Comparison of ENCODE assay signal across 10 mouse cellular contexts in the genomic region with DNA sequence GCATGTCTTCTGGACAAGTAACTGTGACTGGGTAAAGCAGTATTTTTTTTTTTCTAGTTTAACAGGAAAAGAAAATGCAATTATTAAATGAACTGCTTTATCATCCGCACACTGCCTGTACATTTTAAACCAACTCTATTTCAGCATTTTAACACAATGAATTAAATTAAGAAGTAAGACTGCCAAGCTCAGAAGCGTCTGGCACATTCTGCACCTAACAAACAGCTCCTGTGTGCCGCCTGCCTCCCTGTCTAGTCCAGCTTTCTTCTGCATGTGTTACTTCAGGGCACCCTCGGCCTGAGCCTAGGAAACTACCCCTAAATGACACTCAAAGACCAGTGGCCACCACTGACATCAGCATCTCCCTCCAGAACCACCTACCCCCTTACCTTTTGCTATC. TPM values are rescaled to one million over a fixed set of nuclear protein-coding genes. Genes with fewer than 3 reads are reported as not detected.
DNase-seq lines count a peak whose midpoint lies in the region; ATAC-seq and TF ChIP-seq lines count a peak whose summit lies in the region.
"Had no signal": no experiment of that assay in that cellular context is flagged by ENCODE, and none has a peak within 500 bp of the region (broad histone marks: within the 10 kb centered on the region; RNA-seq: fewer than 3 reads in every experiment).

No protein-coding gene starts in this region.

- no peaks in the 10 kb centered on the region for H3K27me3 ChIP-seq in embryonic facial prominence, embryonic 12.5 days
- no peaks in the 10 kb centered on the region for H3K27me3 ChIP-seq in embryonic facial prominence, embryonic 10.5 days (replicated peaks; ENCODE audit: low read depth, poor library complexity, severe bottlenecking)
- H3K27me3 ChIP-seq in forebrain, postnatal 0 days (ENCODE audit: insufficient read depth, low read length): no peaks in the 10 kb centered on the region
- H3K27me3 ChIP-seq in midbrain, embryonic 15.5 days (replicated peaks): no peaks in the 10 kb centered on the region

- H3K36me3 ChIP-seq in embryonic facial prominence, embryonic 12.5 days: peaks cover 15% of the 10 kb centered on the region
- peaks cover 62% of the 10 kb centered on the region for H3K36me3 ChIP-seq in embryonic facial prominence, embryonic 10.5 days (replicated peaks)
- peaks cover 3% of the 10 kb centered on the region; the same call in 1 of the 2 replicates for H3K36me3 ChIP-seq in forebrain, postnatal 0 days (ENCODE audit: insufficient read depth)
- no peaks in the 10 kb centered on the region for H3K36me3 ChIP-seq in midbrain, embryonic 15.5 days (replicated peaks)

- peaks cover 58% of the 10 kb centered on the region for H3K4me1 ChIP-seq in embryonic facial prominence, embryonic 12.5 days
- H3K4me1 ChIP-seq in embryonic facial prominence, embryonic 10.5 days: peaks cover 83% of the 10 kb centered on the region
- peaks cover 48% of the 10 kb centered on the region for H3K4me1 ChIP-seq in forebrain, postnatal 0 days (ENCODE audit: insufficient read depth)
- H3K4me1 ChIP-seq in midbrain, embryonic 15.5 days: peaks cover 66% of the 10 kb centered on the region

- peak overlapping the region; percentile 92 for H3K4me2 ChIP-seq in embryonic facial prominence, embryonic 12.5 days (replicated peaks)
- peak overlapping the region; percentile 86 for H3K4me2 ChIP-seq in forebrain, postnatal 0 days (ENCODE audit: low read depth)
- H3K4me2 ChIP-seq in midbrain, embryonic 15.5 days: peak overlapping the region; percentile 87

- WGBS in embryonic facial prominence, embryonic 12.5 days: 76% methylated on average over 4 of the region's 4 CpGs
- 86% methylated on average over 4 of the region's 4 CpGs for WGBS in embryonic facial prominence, embryonic 10.5 days
- 23% methylated on average over 4 of the region's 4 CpGs for WGBS in forebrain, postnatal 0 days
- WGBS in midbrain, embryonic 15.5 days: 53% methylated on average over 4 of the region's 4 CpGs

- TF ChIP-seq CTCF in forebrain, postnatal 0 days (IDR thresholded peaks at IDR 0.05; ENCODE audit: low read depth): no peak

- no peak overlapping the region for H3K4me3 ChIP-seq in embryonic facial prominence, embryonic 12.5 days
- H3K4me3 ChIP-seq in embryonic facial prominence, embryonic 10.5 days: no peak overlapping the region
- H3K4me3 ChIP-seq in forebrain, postnatal 0 days (ENCODE audit: low read depth, low read length): peak overlapping the region; percentile 40; the same call in 1 of the 2 replicates
- peak overlapping the region; percentile 7; the same call in 1 of the 2 replicates for H3K4me3 ChIP-seq in midbrain, embryonic 15.5 days

- no peak overlapping the region for H3K27ac ChIP-seq in embryonic facial prominence, embryonic 12.5 days
- no peak overlapping the region for H3K27ac ChIP-seq in embryonic facial prominence, embryonic 10.5 days (replicated peaks)
- no peak overlapping the region; the same call in 1 of the 2 replicates for H3K27ac ChIP-seq in forebrain, postnatal 0 days (ENCODE audit: low read depth, low read length)
- peak overlapping the region; percentile 50; the same call in 1 of the 2 replicates for H3K27ac ChIP-seq in midbrain, embryonic 15.5 days

- no peak for DNase-seq in embryonic facial prominence, embryonic 10.5 days (ENCODE audit: low spot score)
- DNase-seq in left cerebral cortex, postnatal 25 days (ENCODE audit: low spot score in 2 of 2): peak; percentile 31 to 42
- DNase-seq in left cerebral cortex, adult 18-20 months (ENCODE audit: low spot score in 2 of 2): no peak
- peak; percentile 55 for DNase-seq in forebrain, postnatal 0 days
- no peak for DNase-seq in frontal cortex, postnatal 25 days (ENCODE audit: low spot score in 2 of 2)
- DNase-seq in natural killer cell, adult 2 months (ENCODE audit: low spot score in 2 of 2): no peak
- DNase-seq: adrenal gland, postnatal 36 days; cerebellum, postnatal 36 days had no signal

- H3K9ac ChIP-seq in embryonic facial prominence, embryonic 12.5 days: no peak overlapping the region
- H3K9ac ChIP-seq in forebrain, postnatal 0 days: peak overlapping the region; percentile 40
- H3K9ac ChIP-seq in midbrain, embryonic 15.5 days: no peak overlapping the region

- intact Hi-C loops in left cerebral cortex, postnatal 25 days (cut with DNase I): no loop called here

- H3K9me3 ChIP-seq in embryonic facial prominence, embryonic 12.5 days: no peaks in the 10 kb centered on the region
- no peaks in the 10 kb centered on the region for H3K9me3 ChIP-seq in embryonic facial prominence, embryonic 10.5 days
- H3K9me3 ChIP-seq in forebrain, postnatal 0 days (ENCODE audit: low read length): no peaks in the 10 kb centered on the region
- no peaks in the 10 kb centered on the region for H3K9me3 ChIP-seq in midbrain, embryonic 15.5 days

- no peak for ATAC-seq in embryonic facial prominence, embryonic 12.5 days (ENCODE audit: insufficient number of reproducible peaks, insufficient read depth, low FRiP score, low TSS enrichment)
- ATAC-seq in forebrain, postnatal 0 days: no peak
- no peak for ATAC-seq in midbrain, embryonic 15.5 days (replicated peaks)

RNA-seq across cellular contexts. Expression of gene Irs2, which starts 8.7 kb away (rescaled TPM):
- polyA plus RNA-seq in embryonic facial prominence, embryonic 12.5 days (2016; fragmentation: Nextera tagmentation; extraction: Ambion mirVana): 11.5 and 11.8 TPM in 2 replicates
- polyA plus RNA-seq in embryonic facial prominence, embryonic 10.5 days (2016; fragmentation: Nextera tagmentation; extraction: Ambion mirVana): 7.9 and 8.1 TPM in 2 replicates
- total RNA-seq in left cerebral cortex, postnatal 25 days (2021): 10 to 100 TPM; 54.8 to 66.0 TPM
- 10 to 100 TPM; 64.4 to 93.4 TPM for total RNA-seq in left cerebral cortex, adult 18-20 months (2021)
- total RNA-seq in forebrain, postnatal 0 days (2014; rRNA removed): 28.2 and 37.3 TPM in 2 replicates
- 5.5 and 7.6 TPM in 2 replicates for polyA plus RNA-seq in forebrain, postnatal 0 days (2015; fragmentation: Nextera tagmentation; extraction: Ambion mirVana)
- 6.8 and 6.9 TPM in 2 replicates for polyA plus RNA-seq in midbrain, embryonic 15.5 days (2015; fragmentation: Nextera tagmentation; extraction: Ambion mirVana)

Comparison
In these comparisons a context has a peak if more than half of its experiments do, and no peak if none do; other contexts are left out.
1. DNase-seq: peak in left cerebral cortex, postnatal 25 days (2 of 2) and forebrain, postnatal 0 days (single experiment); none in embryonic facial prominence, embryonic 10.5 days (single experiment), left cerebral cortex, adult 18-20 months (0 of 2), frontal cortex, postnatal 25 days (0 of 2) and natural killer cell, adult 2 months (0 of 2).
2. H3K4me3 ChIP-seq: peak in forebrain, postnatal 0 days (single experiment) and midbrain, embryonic 15.5 days (single experiment); none in embryonic facial prominence, embryonic 12.5 days (single experiment) and embryonic facial prominence, embryonic 10.5 days (single experiment).
3. Peak in every context shown above with its lines, with median percentiles within 50 percentile points of each other: H3K4me2 ChIP-seq.